27 mouse cellular contexts compared by ENCODE assay signal in the genomic region with DNA sequence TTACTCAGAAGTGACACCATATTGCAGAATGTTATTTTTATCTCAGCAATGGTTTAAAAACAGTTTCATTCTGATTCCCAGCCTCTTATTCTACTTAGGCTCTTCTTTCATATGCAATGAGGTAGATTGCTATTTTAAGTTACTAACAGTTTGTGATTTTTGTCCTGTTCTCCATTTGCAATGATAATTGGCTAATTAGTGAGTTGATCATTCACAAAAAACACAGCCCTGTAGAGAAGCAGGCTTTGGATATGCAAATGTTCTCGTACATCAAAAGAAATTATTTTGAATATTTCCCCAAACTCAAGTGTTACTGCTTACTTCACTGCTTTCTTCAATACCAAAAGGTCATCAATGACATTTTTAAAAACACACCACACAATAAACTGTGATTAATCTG.
DNase-seq lines count a peak whose midpoint lies in the region; ATAC-seq and TF ChIP-seq lines count a peak whose summit lies in the region.
"Had no signal": no experiment of that assay in that cellular context is flagged by ENCODE, and none has a peak within 500 bp of the region (broad histone marks: within the 10 kb centered on the region; RNA-seq: fewer than 3 reads in every experiment).

No protein-coding gene starts in this region.

- H3K36me3 ChIP-seq in forebrain, embryonic 14.5 days (ENCODE audit: control insufficient read depth, insufficient read depth, low read length) = no peaks in the 10 kb centered on the region
- H3K36me3 ChIP-seq in forebrain, postnatal 0 days (ENCODE audit: insufficient read depth) = no peaks in the 10 kb centered on the region
- H3K36me3 ChIP-seq: embryonic facial prominence, embryonic 10.5 days; embryonic facial prominence, embryonic 13.5 days; heart, embryonic 10.5 days; heart, embryonic 13.5 days had no signal

- H3K4me1 ChIP-seq in forebrain, embryonic 14.5 days (ENCODE audit: control insufficient read depth, insufficient read depth, low read length) = no peaks in the 10 kb centered on the region
- H3K4me1 ChIP-seq in forebrain, postnatal 0 days (ENCODE audit: insufficient read depth) = no peaks in the 10 kb centered on the region
- H3K4me1 ChIP-seq: embryonic facial prominence, embryonic 10.5 days; embryonic facial prominence, embryonic 13.5 days; heart, embryonic 10.5 days; heart, embryonic 13.5 days had no signal

- no peaks in the 10 kb centered on the region for H3K9me3 ChIP-seq in forebrain, embryonic 14.5 days (replicated peaks; ENCODE audit: control insufficient read depth, low read length)
- H3K9me3 ChIP-seq in forebrain, postnatal 0 days (ENCODE audit: low read length) = no peaks in the 10 kb centered on the region
- H3K9me3 ChIP-seq: embryonic facial prominence, embryonic 10.5 days; embryonic facial prominence, embryonic 13.5 days; heart, embryonic 10.5 days; heart, embryonic 13.5 days had no signal

- DNase-seq in brain, adult 2 months (ENCODE audit: low read depth, low spot score) = peak; percentile 4
- DNase-seq in brain, embryonic 14.5 days (ENCODE audit: low read depth) = peak; percentile 85
- peak; percentile 84 for DNase-seq in forebrain, embryonic 14.5 days (ENCODE audit: low spot score)
- no peak for DNase-seq in forebrain, postnatal 0 days
- DNase-seq in left cerebral cortex, postnatal 14 days (ENCODE audit: low spot score in 2 of 2) = no peak
- no peak for DNase-seq in urinary bladder, postnatal 4 days (ENCODE audit: low spot score in 2 of 2)
- DNase-seq: adrenal gland, adult 2 months; adrenal gland, postnatal 14 days; cerebellum, adult 18-20 months; cerebellum, adult 9-10 months; cerebellum, postnatal 14 days; gastrocnemius, postnatal 10 days; gastrocnemius, postnatal 36 days; heart, adult 2 months; heart, postnatal 14 days; heart, postnatal 4 days; kidney, adult 18-20 months had no signal

- peak; percentile 90 for ATAC-seq in forebrain, embryonic 14.5 days
- peak; percentile 61; the same call in 1 of the 2 replicates for ATAC-seq in forebrain, postnatal 0 days
- ATAC-seq: CD4-positive, CD25-positive, alpha-beta regulatory T cell, adult 4 months; hindbrain, postnatal 0 days; inflammation-experienced regulatory T-cells, adult 6 months; intestine, embryonic 16.5 days had no signal

- no peak overlapping the region for H3K27ac ChIP-seq in forebrain, embryonic 14.5 days (ENCODE audit: low read depth, low read length)
- no peak overlapping the region for H3K27ac ChIP-seq in forebrain, postnatal 0 days (ENCODE audit: low read depth, low read length)
- H3K27ac ChIP-seq: embryonic facial prominence, embryonic 10.5 days; embryonic facial prominence, embryonic 13.5 days; heart, adult 2 months; heart, embryonic 10.5 days; heart, embryonic 13.5 days; hindbrain, embryonic 14.5 days; hindbrain, postnatal 0 days had no signal

- TF ChIP-seq CTCF in brain, embryonic 14.5 days (IDR thresholded peaks at IDR 0.05; ENCODE audit: borderline replicate concordance, extremely low read depth, insufficient read depth, insufficient read length) = no peak
- TF ChIP-seq CTCF in forebrain, postnatal 0 days (IDR thresholded peaks at IDR 0.05; ENCODE audit: low read depth) = no peak

- H3K27me3 ChIP-seq in forebrain, embryonic 14.5 days (replicated peaks; ENCODE audit: control insufficient read depth, insufficient read depth, low read length) = no peaks in the 10 kb centered on the region
- H3K27me3 ChIP-seq in forebrain, postnatal 0 days (ENCODE audit: insufficient read depth, low read length) = no peaks in the 10 kb centered on the region
- H3K27me3 ChIP-seq: embryonic facial prominence, embryonic 13.5 days; heart, embryonic 13.5 days had no signal

- no peak overlapping the region for H3K4me2 ChIP-seq in forebrain, embryonic 14.5 days (ENCODE audit: low read length)
- no peak overlapping the region for H3K4me2 ChIP-seq in forebrain, postnatal 0 days (ENCODE audit: low read depth)
- H3K4me2 ChIP-seq: embryonic facial prominence, embryonic 13.5 days; heart, embryonic 13.5 days; hindbrain, embryonic 14.5 days had no signal

- intact Hi-C loops in left cerebral cortex, postnatal 14 days (cut with DNase I) = no loop called here

- 4% methylated on average over 1 of the region's 1 CpGs for WGBS in forebrain, embryonic 14.5 days
- WGBS in forebrain, postnatal 0 days = 15% methylated on average over 1 of the region's 1 CpGs

- H3K9ac ChIP-seq in forebrain, embryonic 14.5 days (ENCODE audit: low read length) = no peak overlapping the region
- no peak overlapping the region for H3K9ac ChIP-seq in forebrain, postnatal 0 days
- H3K9ac ChIP-seq: embryonic facial prominence, embryonic 13.5 days; heart, embryonic 13.5 days; hindbrain, embryonic 14.5 days had no signal

- TF ChIP-seq POLR2A in brain, embryonic 14.5 days (IDR thresholded peaks at IDR 0.05; ENCODE audit: borderline replicate concordance, extremely low read depth, insufficient read depth, insufficient read length, poor library complexity, severe bottlenecking) = no peak

- H3K4me3 ChIP-seq in forebrain, embryonic 14.5 days (ENCODE audit: low read depth, low read length) = no peak overlapping the region
- H3K4me3 ChIP-seq in forebrain, postnatal 0 days (ENCODE audit: low read depth, low read length) = no peak overlapping the region
- H3K4me3 ChIP-seq: embryonic facial prominence, embryonic 10.5 days; embryonic facial prominence, embryonic 13.5 days; erythroblast, embryonic 14.5 days; heart, adult 2 months; heart, embryonic 10.5 days; heart, embryonic 13.5 days had no signal

Comparison
In these comparisons a context has a peak if more than half of its experiments do, and no peak if none do; other contexts are left out.
1. DNase-seq: peak in brain, adult 2 months (single experiment), brain, embryonic 14.5 days (single experiment) and forebrain, embryonic 14.5 days (single experiment); none in forebrain, postnatal 0 days (single experiment), left cerebral cortex, postnatal 14 days (0 of 2) and urinary bladder, postnatal 4 days (0 of 2).